Mouse (Mus musculus) spleen, adult 2 months (tissue): ENCODE data around the gene Zbtb25.

Experiments used
- CTCF ChIP-seq: fragments of 200-500 bp; IDR thresholded peaks from 2 replicates; pipeline ENCODE4 v1.5.1; 2011; ENCODE audit warnings: mild to moderate bottlenecking, inconsistent platforms; ENCODE audit not compliant: insufficient read depth, insufficient read length, insufficient replicate concordance; ENCODE audit errors: extremely low read depth
- POLR2A ChIP-seq: fragments of 200-500 bp; IDR thresholded peaks from 2 replicates; pipeline ENCODE4 v1.6.1; 2011; ENCODE audit warnings: low read depth, low read length, inconsistent platforms

DNA sequence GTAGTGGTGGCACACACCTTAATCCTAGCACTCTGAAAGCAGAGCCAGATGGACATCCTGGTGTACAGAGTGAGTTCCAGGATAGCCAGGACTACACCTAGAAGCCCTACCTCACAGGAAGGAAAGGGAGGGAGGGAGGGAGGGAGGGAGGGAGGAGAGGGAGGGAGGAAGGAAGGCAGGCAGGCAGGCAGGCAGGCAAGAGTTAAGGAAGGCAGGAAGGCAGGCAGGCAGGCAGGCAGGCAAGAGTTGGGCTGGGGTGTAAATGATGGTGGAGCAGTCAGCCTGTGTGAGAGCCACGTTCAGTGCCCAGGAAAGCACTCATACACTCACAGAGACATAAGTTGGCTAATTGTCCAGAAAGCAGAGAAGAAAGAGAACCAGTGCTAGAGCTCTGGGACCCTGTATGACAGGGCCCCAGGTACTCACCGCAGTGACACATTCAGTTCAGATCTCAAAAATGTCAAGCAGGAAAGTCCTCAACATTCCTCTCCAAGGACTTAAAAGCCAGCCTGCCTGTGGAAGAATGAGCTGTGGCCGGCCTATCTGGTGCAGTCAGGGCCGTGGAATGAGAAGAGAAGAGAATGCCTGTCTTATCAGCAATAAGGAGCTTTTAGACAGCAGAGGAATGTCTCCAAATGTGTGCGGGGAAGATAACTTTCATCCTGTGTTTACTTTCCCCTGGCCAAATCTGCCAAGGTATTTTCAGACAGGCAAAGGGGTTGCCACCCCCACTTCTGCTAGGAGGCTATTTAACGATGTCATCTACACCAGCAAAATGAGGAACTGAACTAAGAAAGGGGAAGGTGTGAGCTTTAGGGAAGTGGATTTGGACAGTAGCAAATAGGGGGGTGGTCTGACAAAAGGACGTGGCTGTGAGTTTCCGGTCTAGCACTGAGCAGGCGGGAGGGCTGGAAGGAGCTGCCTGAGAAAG is 50.9 kb downstream of the Zbtb25 start:
- no peak for TF ChIP-seq CTCF
- no peak for TF ChIP-seq POLR2A
